Mouse (Mus musculus): ENCODE data around the gene Smad1. TPM values are rescaled to one million over a fixed set of nuclear protein-coding genes. Genes with fewer than 3 reads are reported as not detected.

The Smad1 gene
- total RNA-seq, 2 experiments from 2014 or later = 16.4 to 18.2 TPM

GRCm38 (mm10) chr8:79384276-79385271 lies 14.7 kb downstream of the Smad1 start:
- ATAC-seq (replicated peaks; ENCODE audit: poor library complexity, severe bottlenecking) = 0 out of 2 replicates have a peak, but pooled peaks have one; percentile 29

GRCm38 (mm10) chr8:79382857-79383262 lies 16.5 kb downstream of the Smad1 start:
- ATAC-seq (replicated peaks; ENCODE audit: poor library complexity, severe bottlenecking) = no peak

- 0 out of 2 replicates have a peak, but pooled peaks have one; percentile 34 for ATAC-seq (replicated peaks; ENCODE audit: poor library complexity, severe bottlenecking)
Observed at GRCm38 (mm10) chr8:79381771-79382170, 17.5 kb downstream of the Smad1 start.

- no peak for ATAC-seq (replicated peaks; ENCODE audit: poor library complexity, severe bottlenecking)
Observed at GRCm38 (mm10) chr8:79380386-79380785, 18.9 kb downstream of the Smad1 start.

- ATAC-seq (replicated peaks; ENCODE audit: poor library complexity, severe bottlenecking) = no peak
Observed at GRCm38 (mm10) chr8:79379971-79380370, 19.3 kb downstream of the Smad1 start.

GRCm38 (mm10) chr8:79376648-79377047 lies 22.7 kb downstream of the Smad1 start:
- ATAC-seq (replicated peaks; ENCODE audit: poor library complexity, severe bottlenecking) = no peak

GRCm38 (mm10) chr8:79375775-79376123 lies 23.6 kb downstream of the Smad1 start:
- peak; percentile 35; the same call in 1 of the 2 replicates for ATAC-seq (replicated peaks; ENCODE audit: poor library complexity, severe bottlenecking)

GRCm38 (mm10) chr8:79375074-79375774 lies 24.1 kb downstream of the Smad1 start:
- peak; percentile 5 for ATAC-seq (replicated peaks; ENCODE audit: poor library complexity, severe bottlenecking)

GRCm38 (mm10) chr8:79374410-79374809 lies 24.9 kb downstream of the Smad1 start:
- ATAC-seq (replicated peaks; ENCODE audit: poor library complexity, severe bottlenecking) = peak; percentile 56

- ATAC-seq (replicated peaks; ENCODE audit: poor library complexity, severe bottlenecking) = no peak
Observed at GRCm38 (mm10) chr8:79373563-79373962, 25.8 kb downstream of the Smad1 start.

- no peak for ATAC-seq (replicated peaks; ENCODE audit: poor library complexity, severe bottlenecking)
Observed at GRCm38 (mm10) chr8:79372960-79373359, 26.4 kb downstream of the Smad1 start.

GRCm38 (mm10) chr8:79372521-79372920 lies 26.8 kb downstream of the Smad1 start:
- ATAC-seq (replicated peaks; ENCODE audit: poor library complexity, severe bottlenecking) = no peak

GRCm38 (mm10) chr8:79372084-79372483 lies 27.2 kb downstream of the Smad1 start:
- no peak for ATAC-seq (replicated peaks; ENCODE audit: poor library complexity, severe bottlenecking)

- ATAC-seq (replicated peaks; ENCODE audit: poor library complexity, severe bottlenecking) = peak; percentile 64
Observed at GRCm38 (mm10) chr8:79370646-79371290, 28.6 kb downstream of the Smad1 start.

GRCm38 (mm10) chr8:79369163-79369562 lies 30.2 kb downstream of the Smad1 start:
- no peak for ATAC-seq (replicated peaks; ENCODE audit: poor library complexity, severe bottlenecking)

GRCm38 (mm10) chr8:79367959-79368358 lies 31.4 kb downstream of the Smad1 start:
- no peak for ATAC-seq (replicated peaks; ENCODE audit: poor library complexity, severe bottlenecking)

- no peak for ATAC-seq (replicated peaks; ENCODE audit: poor library complexity, severe bottlenecking)
Observed at GRCm38 (mm10) chr8:79367350-79367749, 32.0 kb downstream of the Smad1 start.

- no peak for ATAC-seq (replicated peaks; ENCODE audit: poor library complexity, severe bottlenecking)
Observed at GRCm38 (mm10) chr8:79366227-79366626, 33.1 kb downstream of the Smad1 start.

GRCm38 (mm10) chr8:79365707-79366106 lies 33.6 kb downstream of the Smad1 start:
- ATAC-seq (replicated peaks; ENCODE audit: poor library complexity, severe bottlenecking) = no peak

- ATAC-seq (replicated peaks; ENCODE audit: poor library complexity, severe bottlenecking) = no peak
Observed at GRCm38 (mm10) chr8:79364806-79365205, 34.5 kb downstream of the Smad1 start.

- ATAC-seq (replicated peaks; ENCODE audit: poor library complexity, severe bottlenecking) = peak; percentile 67
Observed at GRCm38 (mm10) chr8:79362430-79362829, 36.9 kb downstream of the Smad1 start.
